Mouse (Mus musculus) brain, embryonic 14.5 days (tissue): ENCODE results near the gene Rab9.

ENCODE experiments used
- CTCF ChIP-seq: fragments of 200-500 bp; IDR thresholded peaks from 2 replicates; pipeline ENCODE4 v1.5.1; 2012; ENCODE audit warnings: inconsistent platforms, mild to moderate bottlenecking, moderate library complexity, borderline replicate concordance; ENCODE audit not compliant: insufficient read depth, insufficient read length; ENCODE audit errors: extremely low read depth
- POLR2A ChIP-seq: fragments of 200-500 bp; IDR thresholded peaks from 2 replicates; pipeline ENCODE4 v1.6.1; 2012; ENCODE audit warnings: mild to moderate bottlenecking, inconsistent platforms, borderline replicate concordance; ENCODE audit not compliant: poor library complexity, insufficient read depth, insufficient read length, severe bottlenecking; ENCODE audit errors: extremely low read depth

- TF ChIP-seq POLR2A (no peak), CTCF (no peak)
These were observed 26.1 kb downstream of the Rab9 start for GRCm38 (mm10) chrX:166453532-166453931.
